Mouse (Mus musculus) ovary, postnatal 10 days (tissue): ENCODE data around the gene Bud13.

ENCODE experiments used
- DNase-seq: peaks from one replicate; pipeline ENCODE4 v3.0.0; 2022; ENCODE audit warnings: low spot score

Gene Bud13

DNA sequence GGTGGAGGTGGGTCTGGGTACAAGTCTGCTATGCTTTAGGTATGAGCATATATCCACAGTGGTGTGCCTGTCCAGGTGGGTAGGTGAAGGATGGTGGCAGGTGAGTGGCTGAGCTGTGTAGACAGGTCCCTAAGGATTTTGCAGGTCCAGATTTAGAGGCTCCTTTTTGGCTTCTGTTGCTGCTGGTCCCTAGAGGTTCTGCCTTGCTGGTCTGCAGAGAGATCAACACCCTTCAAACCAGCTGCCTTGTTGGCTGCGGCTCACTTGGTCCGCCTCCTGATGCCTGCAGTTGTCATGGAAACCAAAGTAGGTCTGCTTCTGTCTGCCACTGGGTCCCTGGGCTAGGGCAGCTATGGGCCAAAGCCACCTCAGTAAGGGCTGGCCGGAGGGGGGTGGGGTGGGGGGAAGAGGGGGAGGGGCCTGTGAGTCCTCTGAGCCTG, 55.1 kb downstream of the Bud13 start:
- DNase-seq: no peak

DNA sequence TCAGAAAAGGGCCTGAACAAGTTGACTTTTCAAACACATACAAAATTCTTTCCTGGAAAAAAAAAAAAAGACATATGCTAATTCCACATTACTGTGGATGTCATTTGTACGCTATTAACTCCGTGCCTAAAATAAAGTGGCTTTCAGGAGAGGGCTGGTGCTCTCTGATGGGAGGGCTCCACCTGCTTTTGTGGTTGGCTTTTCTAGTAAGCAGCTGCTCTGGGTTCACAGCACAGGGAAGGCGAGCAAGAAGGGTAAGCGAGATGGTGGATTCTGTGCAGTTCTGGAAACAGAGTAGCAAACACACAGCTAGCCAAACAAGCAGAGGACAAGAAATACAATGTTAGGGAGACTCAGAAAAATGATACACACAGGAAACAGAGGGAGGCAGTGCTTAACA, 55.6 kb downstream of the Bud13 start:
- DNase-seq: no peak

DNA sequence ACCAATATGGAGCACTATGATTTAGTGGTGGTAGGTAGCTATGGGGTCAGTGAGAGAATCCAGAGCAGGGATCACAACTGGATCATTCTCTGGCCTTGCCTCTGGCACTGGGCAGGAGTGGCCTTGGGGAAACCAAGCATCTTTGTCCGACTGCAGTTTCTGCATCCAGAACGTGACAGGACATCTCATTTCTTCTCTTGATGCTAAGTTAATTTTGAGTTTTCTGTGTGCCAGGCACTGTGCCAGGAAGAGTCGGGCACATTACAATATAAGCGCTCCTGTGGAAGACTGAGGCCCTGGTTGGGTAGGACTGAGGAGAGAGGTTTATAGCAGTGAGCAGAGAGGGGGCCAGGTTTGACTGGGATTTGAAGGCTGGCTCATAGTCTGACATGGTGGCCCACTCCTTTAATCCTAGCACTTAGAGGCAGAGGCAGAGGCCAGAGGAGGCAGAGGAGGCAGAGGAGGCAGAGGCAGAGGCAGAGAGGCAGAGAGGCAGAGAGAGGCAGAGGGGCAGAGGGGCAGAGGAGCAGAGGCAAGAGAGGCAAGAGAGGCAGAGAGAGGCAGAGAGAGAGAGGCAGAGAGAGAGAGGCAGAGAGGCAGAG, 56.3 kb downstream of the Bud13 start:
- no peak for DNase-seq

DNA sequence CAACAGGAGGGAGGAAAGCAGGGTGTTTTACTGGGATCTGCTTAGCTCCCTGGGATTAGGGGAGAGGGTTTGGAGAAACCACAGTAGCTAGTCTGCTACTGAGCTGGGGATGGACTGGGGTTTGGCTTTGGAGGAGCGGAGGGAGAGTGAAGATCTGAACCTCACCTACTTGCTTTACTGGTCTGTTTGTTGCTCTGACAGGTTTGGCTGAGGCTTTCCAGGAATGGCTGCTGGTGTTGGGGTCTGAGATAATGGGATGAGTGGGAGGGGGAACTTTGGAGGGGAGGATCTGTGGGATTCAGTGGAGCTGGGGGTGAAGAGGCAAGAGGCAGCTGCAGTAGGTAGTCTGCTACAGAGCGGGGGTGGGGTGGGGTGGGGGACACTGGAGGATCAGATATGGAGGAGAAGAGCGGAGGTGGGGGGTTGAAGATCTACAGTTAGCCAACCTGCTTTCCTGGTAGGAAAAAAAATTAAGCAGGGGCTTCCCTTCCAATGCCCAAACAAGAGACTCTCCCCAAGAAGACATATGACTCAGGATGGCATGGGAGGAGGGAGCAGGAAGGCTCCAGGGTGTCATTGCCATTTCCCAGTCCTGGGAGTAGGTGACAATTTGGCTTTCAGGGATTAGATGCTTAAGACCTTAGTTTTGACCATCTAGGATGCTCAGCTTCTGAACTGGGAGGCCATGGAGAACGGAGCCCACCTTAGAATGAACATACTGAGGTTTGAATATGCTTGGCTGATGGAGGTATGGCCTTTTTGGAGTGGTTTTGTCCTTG, 63.3 kb downstream of the Bud13 start:
- DNase-seq: no peak
